Mouse (Mus musculus) mouse trophoblast stem cell (cell line): ENCODE measurements around the gene Naa50.

Experiments
- in situ Hi-C, 2 experiments: fragments of 300-500 bp; cut with MseI, MboI; formaldehyde crosslinking; loops; 2 replicates in 1 of 2; 3 replicates in 1 of 2; pipeline ENCODE4 v1.15.1; 2025

Gene Naa50

GRCm38 (mm10) chr16:44140186-44140787 lies 657 bp downstream of the Naa50 start:
- in situ Hi-C loops: no loop called here

GRCm38 (mm10) chr16:44141483-44141882 lies 1.9 kb downstream of the Naa50 start:
- in situ Hi-C loops: no loop called here

GRCm38 (mm10) chr16:44149002-44149767 lies 9.6 kb downstream of the Naa50 start:
- in situ Hi-C loops: no loop called here

- in situ Hi-C loops: no loop called here
Measured at GRCm38 (mm10) chr16:44154497-44155057, 14.9 kb downstream of the Naa50 start.

- in situ Hi-C loops: no loop called here
Measured at GRCm38 (mm10) chr16:44159325-44159724, 19.7 kb downstream of the Naa50 start.

- in situ Hi-C loops: no loop called here
Measured at GRCm38 (mm10) chr16:44163831-44164230, 24.2 kb downstream of the Naa50 start.

GRCm38 (mm10) chr16:44165182-44165581 lies 25.6 kb downstream of the Naa50 start:
- in situ Hi-C loops: no loop called here

GRCm38 (mm10) chr16:44168990-44169389 lies 29.4 kb downstream of the Naa50 start:
- in situ Hi-C loops: no loop called here

- in situ Hi-C loops: no loop called here
Measured at GRCm38 (mm10) chr16:44172297-44173154, 32.9 kb downstream of the Naa50 start.

- in situ Hi-C loops: no loop called here
Measured at GRCm38 (mm10) chr16:44173155-44173941, 33.7 kb downstream of the Naa50 start, which contains the start of gene Usf3. Gene Usf3 (plus strand): TSS chr16:44173246.

GRCm38 (mm10) chr16:44173966-44174530 lies 34.4 kb downstream of the Naa50 start:
- in situ Hi-C loops: no loop called here

GRCm38 (mm10) chr16:44175001-44175400 lies 35.4 kb downstream of the Naa50 start:
- in situ Hi-C loops: no loop called here

- in situ Hi-C loops: no loop called here
Measured at GRCm38 (mm10) chr16:44176511-44176910, 36.9 kb downstream of the Naa50 start.

GRCm38 (mm10) chr16:44178555-44178954 lies 38.9 kb downstream of the Naa50 start:
- in situ Hi-C loops: no loop called here

GRCm38 (mm10) chr16:44182597-44182996 lies 43.0 kb downstream of the Naa50 start:
- in situ Hi-C loops: no loop called here

GRCm38 (mm10) chr16:44184769-44185168 lies 45.1 kb downstream of the Naa50 start:
- in situ Hi-C loops: no loop called here

GRCm38 (mm10) chr16:44187172-44187571 lies 47.5 kb downstream of the Naa50 start:
- in situ Hi-C loops: no loop called here

- in situ Hi-C loops: no loop called here
Measured at GRCm38 (mm10) chr16:44188766-44189165, 49.1 kb downstream of the Naa50 start.

- in situ Hi-C loops: no loop called here
Measured at GRCm38 (mm10) chr16:44190032-44190431, 50.4 kb downstream of the Naa50 start.

- in situ Hi-C loops: no loop called here
Measured at GRCm38 (mm10) chr16:44190968-44191367, 51.3 kb downstream of the Naa50 start.
